Comparison of ENCODE assay signal across 18 mouse cellular contexts in the genomic region with DNA sequence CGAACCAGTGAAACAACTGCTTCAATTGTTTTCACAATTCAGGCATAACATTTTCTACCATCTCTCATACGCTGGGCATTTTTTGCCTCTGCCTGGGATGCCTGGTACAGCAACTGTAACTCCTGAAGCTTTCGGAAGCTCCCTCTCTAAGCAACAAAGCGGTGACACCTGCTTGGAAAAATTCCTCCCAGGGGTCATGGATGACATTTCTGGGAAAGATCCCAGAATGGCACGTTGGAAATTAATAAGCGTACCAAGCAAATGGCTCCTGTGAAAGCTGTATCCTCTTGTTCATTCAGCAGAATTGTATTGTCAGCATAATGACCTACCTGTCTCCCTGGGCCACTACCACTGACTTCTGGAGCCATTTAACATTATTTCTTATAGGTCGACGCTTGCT.
"Had no signal": no experiment of that assay in that cellular context is flagged by ENCODE, and none has a peak within 500 bp of the region (broad histone marks: within the 10 kb centered on the region; RNA-seq: fewer than 3 reads in every experiment).

No protein-coding gene starts in this region.

- ATAC-seq: liver, postnatal 0 days; lung, postnatal 0 days; midbrain, embryonic 13.5 days; midbrain, embryonic 15.5 days had no signal

- H3K4me1 ChIP-seq: megakaryocyte, embryonic 14.5 days; midbrain, embryonic 13.5 days; midbrain, embryonic 15.5 days; neural tube, embryonic 12.5 days had no signal

- H3K9ac ChIP-seq: liver, embryonic 15.5 days; liver, postnatal 0 days; lung, embryonic 15.5 days; midbrain, embryonic 13.5 days; midbrain, embryonic 15.5 days; neural tube, embryonic 12.5 days; stomach, embryonic 15.5 days had no signal

- H3K4me3 ChIP-seq: liver, embryonic 15.5 days; lung, embryonic 15.5 days; megakaryocyte, embryonic 14.5 days; midbrain, embryonic 13.5 days; midbrain, embryonic 15.5 days; neural tube, embryonic 12.5 days; stomach, embryonic 15.5 days had no signal

- DNase-seq: liver, postnatal 0 days; lung, adult 2 months; lung, postnatal 14 days; lung, postnatal 36 days; right cerebral cortex, postnatal 14 days; thymus, adult 2 months; thymus, postnatal 25 days; thymus, postnatal 4 days had no signal

- H3K27me3 ChIP-seq: lung, embryonic 15.5 days; megakaryocyte, embryonic 14.5 days; midbrain, embryonic 13.5 days; midbrain, embryonic 15.5 days; neural tube, embryonic 12.5 days; stomach, embryonic 15.5 days had no signal

- H3K4me2 ChIP-seq: liver, embryonic 15.5 days; lung, embryonic 15.5 days; midbrain, embryonic 13.5 days; midbrain, embryonic 15.5 days; neural tube, embryonic 12.5 days; stomach, embryonic 15.5 days had no signal

- H3K36me3 ChIP-seq: liver, embryonic 15.5 days; lung, embryonic 15.5 days; midbrain, embryonic 13.5 days; midbrain, embryonic 15.5 days; neural tube, embryonic 12.5 days; stomach, embryonic 15.5 days had no signal

- H3K27ac ChIP-seq: liver, embryonic 15.5 days; lung, embryonic 15.5 days; macrophage; midbrain, embryonic 13.5 days; midbrain, embryonic 15.5 days; neural tube, embryonic 12.5 days; stomach, embryonic 15.5 days; stomach, postnatal 0 days had no signal

- H3K9me3 ChIP-seq: liver, embryonic 15.5 days; lung, embryonic 15.5 days; megakaryocyte, embryonic 14.5 days; midbrain, embryonic 13.5 days; midbrain, embryonic 15.5 days; neural tube, embryonic 12.5 days; stomach, embryonic 15.5 days had no signal
